Mouse (Mus musculus) left cerebral cortex, adult 2 months (tissue): ENCODE data around the gene Muc13. TPM values are rescaled to one million over a fixed set of nuclear protein-coding genes. Genes with fewer than 3 reads are reported as not detected.
A peak's percentile ranks its signal among the peaks of the same experiment; 100 is the strongest.

Experiments used
- DNase-seq, 2 experiments: peaks; one replicate each; pipeline ENCODE4 v3.0.0; 2021 to 2022; ENCODE audit warnings: low spot score in 2 of 2, mixed read lengths in 1 of 2; ENCODE audit errors: extremely low spot score in 1 of 2
- H3K27ac ChIP-seq: fragments of 200-600 bp; 2 replicates; pipeline ENCODE4 v1.8.1; 2022
- H3K4me3 ChIP-seq: fragments of 200-600 bp; 2 replicates; pipeline ENCODE4 v1.8.1; 2022
- CTCF ChIP-seq: fragments of 200-600 bp; IDR thresholded peaks from 2 replicates; pipeline ENCODE4 v1.8.1; 2022; ENCODE audit warnings: antibody characterized with exemption, mild to moderate bottlenecking, moderate library complexity
- intact Hi-C: fragments of 180-260 bp; cut with DNase I; formaldehyde crosslinking; loops from one replicate; pipeline ENCODE4 v1.15.1; 2025
- total RNA-seq, 2 experiments: library from RNA; stranded (reverse); gene quantifications; 2 replicates each; pipeline ENCODE4 v1.2.3; 2021

Gene Muc13
- total RNA-seq, 2 experiments from 2014 or later, result 0.12 to 0.23 TPM

- DNase-seq, result no peak
- H3K4me3 ChIP-seq, result no peak overlapping the region
- TF ChIP-seq CTCF, result no peak
- no peak overlapping the region for H3K27ac ChIP-seq
- intact Hi-C loops, result loop anchor here (5.0 kb wide), 1 partner anchor 489 kb away; no protein-coding TSS in a partner anchor
Observed at GRCm38 (mm10) chr16:33796756-33797155, 2.9 kb downstream of the Muc13 start.

GRCm38 (mm10) chr16:33797860-33798259, 4.0 kb downstream of the Muc13 start:
- DNase-seq, result peak; percentile 23 to 56
- Histone ChIP-seq H3K4me3 (no peak overlapping the region), H3K27ac (no peak overlapping the region)
- intact Hi-C loops, result loop anchor here (1.0 to 5.0 kb wide), 2 partner anchors 53 to 491 kb away; no protein-coding TSS in a partner anchor
- TF ChIP-seq CTCF, result peak; percentile 77

- Histone ChIP-seq H3K4me3 (no peak overlapping the region), H3K27ac (no peak overlapping the region)
- peak; percentile 9; the same call in 1 of the 2 replicates for TF ChIP-seq CTCF
- DNase-seq, result no peak
- intact Hi-C loops, result no loop called here
Observed at GRCm38 (mm10) chr16:33810002-33810401, 16.2 kb downstream of the Muc13 start.

- Histone ChIP-seq H3K27ac (no peak overlapping the region), H3K4me3 (no peak overlapping the region)
- TF ChIP-seq CTCF, result no peak
- no peak for DNase-seq
- intact Hi-C loops, result no loop called here
Observed at GRCm38 (mm10) chr16:33818413-33819165, 24.8 kb downstream of the Muc13 start.

- DNase-seq, result peak; percentile 81 to 91
- H3K4me3 ChIP-seq, result no peak overlapping the region
- TF ChIP-seq CTCF, result peak; percentile 86
- no peak overlapping the region for H3K27ac ChIP-seq
- intact Hi-C loops, result loop anchor here (1.0 to 2.0 kb wide), 3 partner anchors 131 to 294 kb away; no protein-coding TSS in a partner anchor
Observed at GRCm38 (mm10) chr16:33820269-33821178, 26.7 kb downstream of the Muc13 start.

- intact Hi-C loops, result no loop called here
- no peak overlapping the region for H3K27ac ChIP-seq
- no peak overlapping the region for H3K4me3 ChIP-seq
- no peak for DNase-seq
- no peak for TF ChIP-seq CTCF
Observed at GRCm38 (mm10) chr16:33824603-33825002, 30.8 kb downstream of the Muc13 start.

- Histone ChIP-seq H3K4me3 (no peak overlapping the region), H3K27ac (no peak overlapping the region)
- intact Hi-C loops, result no loop called here
- DNase-seq, result no peak
- TF ChIP-seq CTCF, result no peak
Observed at GRCm38 (mm10) chr16:33828496-33828895, 34.7 kb downstream of the Muc13 start.

- peak within 1 kb of the TSS; percentile 54 for H3K4me3 ChIP-seq
- intact Hi-C loops, result no loop called here
- TF ChIP-seq CTCF, result no peak
- H3K27ac ChIP-seq, result peak within 1 kb of the TSS; percentile 77
- DNase-seq, result peak; percentile 38 to 44
Observed at GRCm38 (mm10) chr16:33829301-33829831, 35.5 kb downstream of the Muc13 start, which contains the start of gene Itgb5. Gene Itgb5, plus strand, starts transcription at chr16:33829665.

GRCm38 (mm10) chr16:33829842-33830511, 36.1 kb downstream of the Muc13 start:
- no peak for TF ChIP-seq CTCF
- Histone ChIP-seq H3K4me3 (peak overlapping the region; percentile 54), H3K27ac (peak overlapping the region; percentile 77)
- peak in 1 of 2 experiments; percentile 18 for DNase-seq
- intact Hi-C loops, result loop anchor here (5.0 kb wide), 1 partner anchor 47 kb away; no protein-coding TSS in a partner anchor

- intact Hi-C loops, result loop anchor here (5.0 kb wide), 1 partner anchor 47 kb away; no protein-coding TSS in a partner anchor
- peak overlapping the region; percentile 54 for H3K4me3 ChIP-seq
- TF ChIP-seq CTCF, result no peak
- peak overlapping the region; percentile 77 for H3K27ac ChIP-seq
- no peak for DNase-seq
Observed at GRCm38 (mm10) chr16:33830512-33831105, 36.8 kb downstream of the Muc13 start.
